Mouse (Mus musculus) embryonic fibroblast, embryonic 13.5 days (primary cell): ENCODE results near the gene Mest. TPM values are rescaled to one million over a fixed set of nuclear protein-coding genes. Genes with fewer than 3 reads are reported as not detected.

Experiments used
- H3K27ac ChIP-seq: 2 replicates; pipeline ENCODE4 v1.5.1; 2012; ENCODE audit warnings: low read length, control low read depth, inconsistent platforms; ENCODE audit not compliant: insufficient read depth
- H3K4me1 ChIP-seq: 2 replicates; pipeline ENCODE4 v1.6.1; 2011; ENCODE audit warnings: low read length; ENCODE audit not compliant: control insufficient read depth, insufficient read depth
- H3K4me3 ChIP-seq: 2 replicates; pipeline ENCODE4 v1.5.1; 2011; ENCODE audit warnings: mild to moderate bottlenecking, control low read depth, low read length; ENCODE audit not compliant: insufficient read depth
- CTCF ChIP-seq: IDR thresholded peaks from 2 replicates; pipeline ENCODE4 v1.5.1; 2011; ENCODE audit warnings: mild to moderate bottlenecking, control low read depth, low read length, moderate library complexity, borderline replicate concordance; ENCODE audit not compliant: insufficient read depth
- POLR2A ChIP-seq: IDR thresholded peaks from 2 replicates; pipeline ENCODE4 v1.6.1; 2011; ENCODE audit warnings: low read depth, mild to moderate bottlenecking, control low read depth, low read length, moderate library complexity
- polyA plus RNA-seq: library from polyadenylated mRNA; stranded (reverse); fragments of >200 nt; gene quantifications from 2 replicates; pipeline ENCODE4 v1.2.4, GENCODE M21; 2011; ENCODE audit warnings: low read depth; ENCODE audit not compliant: missing spikeins, insufficient read length

The Mest gene
- polyA plus RNA-seq: 44.3 and 540 TPM in 2 replicates

DNA sequence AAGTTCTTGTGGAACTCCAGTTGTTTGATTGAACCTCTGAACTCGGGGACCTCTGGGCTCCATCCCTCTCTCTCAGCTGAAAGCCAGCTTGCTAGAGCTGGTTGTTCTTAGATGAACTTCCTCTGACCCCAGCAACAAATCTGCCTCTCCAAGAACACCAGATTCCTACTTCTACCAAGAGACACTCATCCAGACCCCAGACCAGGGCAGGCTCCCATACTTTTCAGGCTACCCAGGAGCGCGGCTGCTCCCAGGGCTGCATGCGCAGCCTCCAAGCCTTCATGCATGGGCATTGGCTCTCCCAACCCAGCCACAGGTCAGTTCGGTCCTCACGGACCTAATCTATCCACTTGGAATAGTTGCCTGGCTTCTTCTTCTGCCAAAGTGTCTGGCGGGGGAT, at the start of gene Mest:
Mest (plus strand) TSS at position 217 of the 400 bp plus-strand sequence.
- Histone ChIP-seq H3K27ac (no peak within 1 kb of the TSS), H3K4me1 (no peaks in the 10 kb centered on the region), H3K4me3 (no peak within 1 kb of the TSS)
- TF ChIP-seq POLR2A: no peak
- no peak for TF ChIP-seq CTCF

DNA sequence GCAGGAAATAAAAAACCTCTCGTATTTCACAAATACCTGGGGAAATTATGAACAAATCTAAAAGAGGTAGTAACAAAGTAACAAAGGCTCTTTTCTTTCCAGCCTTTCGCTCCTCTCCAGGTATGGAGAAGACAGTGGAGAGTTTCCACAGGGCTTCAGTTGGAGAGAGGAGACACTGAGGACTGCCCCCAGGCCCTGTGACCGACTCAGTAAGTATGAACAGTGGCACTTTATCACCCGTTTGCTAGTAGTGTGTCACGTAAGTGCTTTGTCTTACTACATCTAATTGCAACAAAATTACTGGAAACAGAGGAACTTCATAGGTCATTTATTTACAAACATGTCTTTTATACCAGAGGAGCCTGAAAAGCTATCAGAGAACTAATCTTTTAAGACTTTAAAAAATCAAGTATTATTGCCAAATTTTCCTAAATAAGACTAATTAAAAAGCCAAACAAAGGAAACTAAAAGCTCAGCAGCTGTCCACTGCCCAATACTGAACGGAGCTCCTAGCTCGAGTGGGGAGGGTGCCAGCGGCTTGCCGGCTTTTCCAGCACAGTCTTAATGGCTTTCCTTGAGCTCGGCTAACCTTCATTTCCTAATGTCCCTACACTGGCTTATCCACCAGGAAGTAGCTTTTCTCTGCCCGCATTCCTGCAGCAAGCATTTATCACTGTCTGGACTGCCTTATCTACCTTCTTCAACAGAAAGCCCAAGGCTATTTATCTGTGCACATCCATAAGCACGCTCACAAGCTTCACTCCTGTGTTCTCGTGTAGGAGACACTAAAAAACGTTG, 49.4 kb upstream of the Mest start:
- Histone ChIP-seq H3K27ac (peak overlapping the region; percentile 30; the same call in 1 of the 2 replicates), H3K4me3 (no peak overlapping the region), H3K4me1 (peaks cover 7% of the 10 kb centered on the region; the same call in 1 of the 2 replicates)
- no peak for TF ChIP-seq CTCF
- TF ChIP-seq POLR2A: no peak

DNA sequence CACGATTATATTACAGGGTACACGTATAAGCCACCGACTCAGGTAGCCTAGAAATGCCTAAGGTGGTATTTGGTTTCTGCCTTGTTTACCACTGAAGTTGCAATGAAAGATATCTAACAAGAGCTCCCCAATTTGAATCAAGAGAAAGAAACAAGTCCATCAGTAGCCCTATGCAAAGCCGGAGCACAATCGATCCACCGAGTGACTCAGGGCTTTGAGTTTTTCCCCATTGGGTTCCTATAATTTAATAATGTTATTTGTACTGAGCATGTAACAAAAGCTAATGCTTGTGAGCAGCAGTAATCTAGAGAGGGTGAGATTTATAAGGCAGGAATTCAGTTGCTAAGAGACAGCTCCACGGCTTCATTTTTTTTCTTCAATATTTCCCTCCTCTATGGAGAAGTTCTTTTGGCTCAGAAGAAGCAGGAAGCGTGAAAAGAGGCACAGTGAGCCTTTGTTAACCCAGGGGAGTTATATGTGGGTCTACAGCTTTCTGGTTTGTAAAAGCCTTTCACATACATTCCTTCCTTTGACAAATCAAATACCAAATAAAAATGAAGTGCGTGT, 48.5 kb upstream of the Mest start:
- Histone ChIP-seq H3K4me3 (no peak overlapping the region), H3K27ac (peak overlapping the region; percentile 30), H3K4me1 (peaks cover 7% of the 10 kb centered on the region; the same call in 1 of the 2 replicates)
- TF ChIP-seq CTCF (no peak), POLR2A (no peak)

DNA sequence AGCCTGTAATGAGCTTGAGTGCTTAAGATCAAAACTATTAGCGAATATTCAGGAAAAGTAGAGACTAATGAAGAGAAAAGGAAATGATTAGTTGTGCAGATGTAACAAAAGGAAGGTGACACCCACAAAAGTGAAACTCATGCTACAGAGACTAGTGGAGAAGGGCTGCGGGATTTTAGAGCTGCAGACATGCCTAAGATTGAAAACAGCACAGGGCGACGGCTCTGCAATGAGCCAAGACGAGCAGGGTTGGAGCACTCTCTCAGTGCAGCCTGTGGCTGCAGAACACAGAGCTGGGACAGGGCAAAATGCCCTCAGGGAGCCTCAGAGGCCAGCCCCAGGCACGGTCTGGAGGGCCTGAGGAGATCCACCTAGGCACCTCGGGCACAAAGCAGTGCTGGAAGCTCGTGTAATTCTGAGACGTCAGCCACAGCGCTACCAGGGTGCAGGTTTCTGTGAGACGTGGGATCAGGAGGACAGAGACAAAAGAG, 48.0 kb upstream of the Mest start:
- Histone ChIP-seq H3K4me3 (no peak overlapping the region), H3K27ac (peak overlapping the region; percentile 30), H3K4me1 (peaks cover 7% of the 10 kb centered on the region; the same call in 1 of the 2 replicates)
- TF ChIP-seq POLR2A (no peak), CTCF (no peak)

DNA sequence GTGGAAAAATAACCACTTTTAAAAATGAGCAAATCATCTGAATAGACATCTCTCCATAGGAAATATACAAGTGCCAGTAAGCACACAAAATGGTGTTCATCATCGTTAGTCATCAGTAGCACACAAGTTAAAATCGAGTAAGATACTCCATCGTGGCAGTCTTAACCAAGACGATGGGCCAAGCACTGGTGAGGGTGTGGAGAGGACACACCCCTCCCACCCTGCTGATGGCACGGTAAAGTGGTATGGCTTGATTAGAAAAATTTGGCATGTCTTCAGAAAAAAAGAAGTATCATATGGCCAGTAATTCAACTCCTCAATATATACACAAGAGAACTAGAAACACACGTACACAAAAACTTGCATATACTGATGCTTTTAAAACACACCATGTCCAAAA, 46.8 kb upstream of the Mest start:
- TF ChIP-seq CTCF (no peak), POLR2A (no peak)
- H3K27ac ChIP-seq: no peak overlapping the region
- H3K4me1 ChIP-seq: peaks cover 7% of the 10 kb centered on the region; the same call in 1 of the 2 replicates
- H3K4me3 ChIP-seq: no peak overlapping the region

DNA sequence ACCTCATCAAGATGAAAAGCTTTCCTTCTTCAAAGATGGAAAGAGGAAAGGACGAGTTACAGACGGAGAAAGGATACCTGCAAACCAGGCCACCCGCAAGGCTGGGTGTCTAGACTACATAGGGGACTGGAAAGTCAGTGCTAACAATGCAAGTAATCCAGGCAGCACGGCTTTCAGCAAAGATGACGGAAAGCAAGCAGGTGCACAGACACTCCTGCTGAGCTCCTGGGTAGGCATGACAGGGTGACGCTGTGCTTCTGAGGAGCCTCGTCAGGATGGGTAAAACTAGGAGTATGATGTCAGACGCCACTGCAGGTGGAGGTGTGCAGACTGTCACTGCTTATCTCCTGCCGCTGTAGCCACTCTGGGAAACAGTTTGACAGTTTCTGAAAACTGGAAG, 45.8 kb upstream of the Mest start:
- H3K4me3 ChIP-seq: no peak overlapping the region
- TF ChIP-seq POLR2A (no peak), CTCF (no peak)
- peaks cover 7% of the 10 kb centered on the region for H3K4me1 ChIP-seq
- no peak overlapping the region for H3K27ac ChIP-seq

DNA sequence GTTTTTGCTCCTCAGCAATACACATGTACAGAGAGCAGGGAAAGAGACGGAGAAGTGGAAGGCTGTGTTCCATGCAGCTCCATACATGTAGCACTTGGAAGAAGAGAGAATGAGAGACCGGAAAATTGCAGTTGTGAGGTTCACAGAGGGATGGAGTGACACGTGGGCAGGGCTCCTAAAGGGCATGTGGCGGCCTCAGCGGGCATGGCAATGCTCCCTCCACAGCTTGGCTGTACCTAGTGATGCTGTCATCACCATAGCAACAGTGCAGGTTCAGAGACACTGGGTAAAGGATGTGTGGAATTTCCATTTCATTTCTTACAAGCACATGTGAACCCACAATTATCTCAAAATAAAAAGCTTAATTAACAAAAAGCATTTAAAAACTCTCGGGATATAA, 44.9 kb upstream of the Mest start:
- no peak for TF ChIP-seq CTCF
- no peak for TF ChIP-seq POLR2A
- H3K4me1 ChIP-seq: peaks cover 13% of the 10 kb centered on the region
- H3K27ac ChIP-seq: no peak overlapping the region
- no peak overlapping the region for H3K4me3 ChIP-seq

DNA sequence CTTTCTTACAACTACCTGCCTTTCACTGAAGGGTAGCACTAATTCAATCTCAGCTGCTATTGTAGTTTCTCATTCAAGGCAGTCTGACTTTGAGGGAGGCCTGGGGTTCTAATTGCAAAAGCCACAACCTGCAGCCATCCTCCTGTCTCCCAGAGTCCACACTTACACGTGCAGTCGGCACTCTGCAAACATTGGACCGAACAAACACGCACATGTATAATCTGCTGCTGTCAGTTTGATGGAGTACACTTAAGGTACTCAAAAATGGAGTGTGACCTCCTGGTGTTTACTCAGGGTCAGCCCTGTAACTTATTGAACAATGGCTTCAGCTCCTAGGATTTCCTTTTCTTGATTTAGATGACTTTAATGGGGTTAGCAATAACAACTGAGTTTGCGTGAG, 43.8 kb upstream of the Mest start:
- TF ChIP-seq CTCF: no peak
- no peak for TF ChIP-seq POLR2A
- H3K4me1 ChIP-seq: peaks cover 10% of the 10 kb centered on the region; the same call in 1 of the 2 replicates
- H3K27ac ChIP-seq: no peak overlapping the region
- H3K4me3 ChIP-seq: no peak overlapping the region

DNA sequence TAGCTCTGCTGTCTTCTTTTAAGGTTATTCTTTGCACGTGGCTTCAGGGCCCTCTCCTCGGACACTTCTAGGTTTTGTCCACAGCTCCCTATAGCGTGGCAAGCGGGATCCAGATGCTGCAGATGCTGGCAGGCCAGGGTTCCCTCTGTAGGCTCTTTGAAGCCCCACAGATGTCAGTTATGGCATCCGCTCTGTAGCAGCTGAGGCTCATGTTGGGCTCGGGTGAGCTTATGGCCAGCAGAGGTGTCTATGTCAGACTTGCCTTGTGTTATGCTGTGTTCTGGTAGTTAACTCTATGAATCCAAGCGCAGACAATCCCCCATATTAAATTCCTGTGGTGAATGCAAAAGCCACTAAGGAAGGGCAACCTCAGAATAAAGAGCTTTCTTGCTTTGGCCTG, 42.9 kb upstream of the Mest start:
- H3K4me3 ChIP-seq: no peak overlapping the region
- no peak overlapping the region for H3K27ac ChIP-seq
- no peak for TF ChIP-seq CTCF
- no peak for TF ChIP-seq POLR2A
- H3K4me1 ChIP-seq: peaks cover 8% of the 10 kb centered on the region; the same call in 1 of the 2 replicates
